Mouse (Mus musculus) limb, embryonic 14.5 days (tissue): Measurements from ENCODE around the gene Slfnl1. TPM values are rescaled to one million over a fixed set of nuclear protein-coding genes. Genes with fewer than 3 reads are reported as not detected.

Source experiments
- ATAC-seq: fragments of 200-750 bp; cut with Nextera tagmentation; 2 replicates; pipeline ENCODE4 v1.8.0; 2017; ENCODE audit warnings: low read depth, moderate number of reproducible peaks, moderate TSS enrichment; ENCODE audit not compliant: low FRiP score
- DNase-seq: peaks from one replicate; pipeline ENCODE4 v3.0.0-alpha.2; 2015; ENCODE audit warnings: low spot score
- H3K27ac ChIP-seq: fragments of 300-500 bp; sonication (generic); replicated peaks from 2 replicates; pipeline ENCODE4 v1.5.1; 2014; ENCODE audit warnings: low read depth, mild to moderate bottlenecking, low read length, moderate library complexity, mixed read lengths
- H3K27me3 ChIP-seq: fragments of 300-500 bp; sonication (generic); 2 replicates; pipeline ENCODE4 v1.6.1; 2014; ENCODE audit warnings: low read length, mixed read lengths; ENCODE audit not compliant: control insufficient read depth, insufficient read depth
- H3K36me3 ChIP-seq: fragments of 300-500 bp; sonication (generic); 2 replicates; pipeline ENCODE4 v1.6.1; 2014; ENCODE audit warnings: mild to moderate bottlenecking, low read length, moderate library complexity, mixed read lengths; ENCODE audit not compliant: control insufficient read depth, insufficient read depth
- H3K4me1 ChIP-seq: fragments of 300-500 bp; sonication (generic); 2 replicates; pipeline ENCODE4 v1.6.1; 2014; ENCODE audit warnings: antibody characterized with exemption, low read length, mixed read lengths; ENCODE audit not compliant: control insufficient read depth, insufficient read depth
- H3K4me2 ChIP-seq: fragments of 300-500 bp; sonication (generic); replicated peaks from 2 replicates; pipeline ENCODE4 v1.6.1; 2014; ENCODE audit warnings: low read depth, mild to moderate bottlenecking, low read length, moderate library complexity; ENCODE audit not compliant: severe bottlenecking
- H3K4me3 ChIP-seq: fragments of 300-500 bp; sonication (generic); replicated peaks from 2 replicates; pipeline ENCODE4 v1.5.1; 2014; ENCODE audit warnings: low read length
- H3K9ac ChIP-seq: fragments of 300-500 bp; sonication (generic); 2 replicates; pipeline ENCODE4 v1.6.1; 2014; ENCODE audit warnings: mild to moderate bottlenecking, low read depth, low read length, moderate library complexity; ENCODE audit not compliant: severe bottlenecking
- H3K9me3 ChIP-seq: fragments of 300-500 bp; sonication (generic); 2 replicates; pipeline ENCODE4 v1.6.1; 2016; ENCODE audit warnings: low read length; ENCODE audit not compliant: control insufficient read depth
- POLR2A ChIP-seq: fragments of 200-500 bp; IDR thresholded peaks from 2 replicates; pipeline ENCODE4 v1.8.0; 2012; ENCODE audit warnings: inconsistent platforms, mild to moderate bottlenecking, moderate library complexity, borderline replicate concordance; ENCODE audit not compliant: insufficient read depth, insufficient read length; ENCODE audit errors: extremely low read depth
- WGBS: fragments of 180-500 bp; shearing (Covaris S2); extraction: QIAGEN DNeasy Blood & Tissue Kit; methylation state at CpG from one replicate; pipeline ENCODE4 v1.1.7; 2014; 5-methylcytosine and 5-hydroxymethylcytosine counted together
- polyA plus RNA-seq, 2 experiments: library from polyadenylated mRNA; depleted of rRNA in 1 of 2; stranded (reverse) in 1 of 2; unstranded in 1 of 2; fragments of >200 nt; fragmentation: Nextera tagmentation in 1 of 2; extraction: Ambion mirVana in 1 of 2; gene quantifications; 2 replicates each; pipeline versions ENCODE4 v1.2.1 to v1.2.3; 2012 to 2014

Gene Slfnl1
- polyA plus RNA-seq, 2 experiments = 0.10 to 0.13 TPM

DNA sequence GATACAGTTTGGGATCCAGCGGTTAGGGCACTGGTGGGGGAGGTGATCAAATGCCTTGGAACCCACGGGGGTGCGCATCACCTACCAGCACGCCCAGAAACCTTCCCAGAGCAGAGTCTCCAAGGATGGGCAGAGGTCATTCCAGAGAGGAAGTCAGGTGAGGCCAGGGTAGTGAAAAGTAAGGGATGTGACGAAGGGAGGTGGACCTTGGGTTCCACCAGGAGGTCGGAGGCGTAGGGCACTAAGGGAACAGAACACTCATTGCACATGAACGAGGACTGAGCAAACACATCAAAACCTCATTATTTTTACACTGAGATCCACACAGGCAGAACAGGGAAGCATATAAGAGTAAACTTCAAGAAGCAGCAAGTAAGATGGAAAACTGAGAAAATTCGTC, 49.7 kb downstream of the Slfnl1 start:
- H3K4me3 ChIP-seq = no peak overlapping the region
- no peak overlapping the region for H3K4me2 ChIP-seq
- WGBS = 82% methylated on average over 9 of the region's 9 CpGs
- no peaks in the 10 kb centered on the region for H3K4me1 ChIP-seq
- H3K27me3 ChIP-seq = no peaks in the 10 kb centered on the region
- ATAC-seq (no peak), DNase-seq (no peak)
- no peak for TF ChIP-seq POLR2A
- no peak overlapping the region for H3K9ac ChIP-seq
- no peaks in the 10 kb centered on the region for H3K9me3 ChIP-seq
- no peak overlapping the region for H3K27ac ChIP-seq
- no peaks in the 10 kb centered on the region for H3K36me3 ChIP-seq

Other genes with a start within 250 kb of the Slfnl1 start
- 2.0 and 2.8 TPM in 2 replicates for gene Foxo6, start 244.9 kb upstream of the Slfnl1 start, polyA plus RNA-seq (2012; rRNA removed)
- 0.29 and 0.48 TPM in 2 replicates for gene Foxo6, start 244.9 kb upstream of the Slfnl1 start, polyA plus RNA-seq (2014; fragmentation: Nextera tagmentation; extraction: Ambion mirVana)
- gene Scmh1, start 127.0 kb upstream of the Slfnl1 start, polyA plus RNA-seq (2012; rRNA removed) = 57.4 and 68.3 TPM in 2 replicates
- gene Scmh1, start 127.0 kb upstream of the Slfnl1 start, polyA plus RNA-seq (2014; fragmentation: Nextera tagmentation; extraction: Ambion mirVana) = 36.7 and 42.6 TPM in 2 replicates
- gene Ctps, start 38.0 kb downstream of the Slfnl1 start, polyA plus RNA-seq (2012; rRNA removed) = 42.4 and 48.3 TPM in 2 replicates
- gene Ctps, start 38.0 kb downstream of the Slfnl1 start, polyA plus RNA-seq (2014; fragmentation: Nextera tagmentation; extraction: Ambion mirVana) = 77.6 and 83.9 TPM in 2 replicates
- not detected in 2 replicates for gene Gm8439, start 56.5 kb downstream of the Slfnl1 start, polyA plus RNA-seq (2012; rRNA removed)
- not detected in 2 replicates for gene Gm8439, start 56.5 kb downstream of the Slfnl1 start, polyA plus RNA-seq (2014; fragmentation: Nextera tagmentation; extraction: Ambion mirVana)
- gene Cited4, start 134.3 kb downstream of the Slfnl1 start, polyA plus RNA-seq (2012; rRNA removed) = 2.7 and 3.4 TPM in 2 replicates
- 3.9 and 4.1 TPM in 2 replicates for gene Cited4, start 134.3 kb downstream of the Slfnl1 start, polyA plus RNA-seq (2014; fragmentation: Nextera tagmentation; extraction: Ambion mirVana)
- gene Kcnq4, start 216.4 kb downstream of the Slfnl1 start, polyA plus RNA-seq (2012; rRNA removed) = 8.5 and 9.9 TPM in 2 replicates
- gene Kcnq4, start 216.4 kb downstream of the Slfnl1 start, polyA plus RNA-seq (2014; fragmentation: Nextera tagmentation; extraction: Ambion mirVana) = 4.0 and 4.3 TPM in 2 replicates